31 mouse cellular contexts compared by ENCODE assay signal in genomic region chr19:10455437-10455806, GRCm38 (mm10). TPM values are rescaled to one million over a fixed set of nuclear protein-coding genes. Genes with fewer than 3 reads are reported as not detected.
DNase-seq lines count a peak whose midpoint lies in the region; ATAC-seq and TF ChIP-seq lines count a peak whose summit lies in the region.
"Had no signal": no experiment of that assay in that cellular context is flagged by ENCODE, and none has a peak within 500 bp of the region (broad histone marks: within the 10 kb centered on the region; RNA-seq: fewer than 3 reads in every experiment).

No protein-coding gene starts in this region.

- 0 out of 2 replicates have a peak overlapping the region, but pooled peaks have one; percentile 25 for H3K4me2 ChIP-seq in hindbrain, postnatal 0 days (ENCODE audit: low read depth, low read length)
- peak overlapping the region; percentile 76 for H3K4me2 ChIP-seq in midbrain, postnatal 0 days (ENCODE audit: low read depth, low read length, poor library complexity, severe bottlenecking)
- H3K4me2 ChIP-seq in stomach, embryonic 16.5 days (ENCODE audit: low read depth, low read length): no peak overlapping the region
- H3K4me2 ChIP-seq: embryonic facial prominence, embryonic 12.5 days; heart, embryonic 13.5 days; liver, embryonic 11.5 days; lung, embryonic 15.5 days had no signal

- H3K9me3 ChIP-seq in heart, embryonic 10.5 days: no peaks in the 10 kb centered on the region
- no peaks in the 10 kb centered on the region for H3K9me3 ChIP-seq in hindbrain, postnatal 0 days (ENCODE audit: low read length)
- H3K9me3 ChIP-seq in hindbrain, embryonic 10.5 days: no peaks in the 10 kb centered on the region
- H3K9me3 ChIP-seq in midbrain, postnatal 0 days (ENCODE audit: low read length): no peaks in the 10 kb centered on the region
- H3K9me3 ChIP-seq in midbrain, embryonic 10.5 days (replicated peaks): no peaks in the 10 kb centered on the region
- no peaks in the 10 kb centered on the region for H3K9me3 ChIP-seq in stomach, embryonic 16.5 days (replicated peaks; ENCODE audit: control insufficient read depth, low read length)
- H3K9me3 ChIP-seq: embryonic facial prominence, embryonic 12.5 days; heart, embryonic 13.5 days; kidney, embryonic 15.5 days; limb, embryonic 13.5 days; lung, embryonic 15.5 days; midbrain, embryonic 12.5 days; neural tube, embryonic 12.5 days; stomach, embryonic 15.5 days had no signal

- no peaks in the 10 kb centered on the region for H3K36me3 ChIP-seq in heart, embryonic 10.5 days
- H3K36me3 ChIP-seq in hindbrain, postnatal 0 days (ENCODE audit: insufficient read depth, low read length): no peaks in the 10 kb centered on the region
- no peaks in the 10 kb centered on the region for H3K36me3 ChIP-seq in hindbrain, embryonic 10.5 days
- H3K36me3 ChIP-seq in midbrain, postnatal 0 days (ENCODE audit: insufficient read depth, low read length): no peaks in the 10 kb centered on the region
- H3K36me3 ChIP-seq in midbrain, embryonic 10.5 days: no peaks in the 10 kb centered on the region
- no peaks in the 10 kb centered on the region for H3K36me3 ChIP-seq in stomach, embryonic 16.5 days (ENCODE audit: control insufficient read depth, insufficient read depth, low read length)
- H3K36me3 ChIP-seq: embryonic facial prominence, embryonic 12.5 days; G1E; heart, embryonic 13.5 days; kidney, embryonic 15.5 days; limb, embryonic 13.5 days; lung, embryonic 15.5 days; midbrain, embryonic 12.5 days; neural tube, embryonic 12.5 days; stomach, embryonic 15.5 days had no signal

- peak; percentile 46 to 68 for DNase-seq in heart, postnatal 10 days
- DNase-seq in heart, embryonic 10.5 days (ENCODE audit: low spot score): no peak
- no peak for DNase-seq in hindbrain, postnatal 0 days (ENCODE audit: low spot score)
- no peak for DNase-seq in hindbrain, embryonic 10.5 days (ENCODE audit: low spot score)
- no peak for DNase-seq in midbrain, postnatal 0 days (ENCODE audit: low spot score)
- DNase-seq in midbrain, embryonic 10.5 days (ENCODE audit: low spot score): no peak
- DNase-seq: adrenal gland, adult 8-10 months; cerebellum, adult 2 months; cerebellum, postnatal 25 days; embryo, embryonic 11 days; gastrocnemius, postnatal 14 days; heart, postnatal 14 days; kidney, adult 18-20 months; kidney, postnatal 25 days; right cerebral cortex, postnatal 25 days; thymus, postnatal 4 days had no signal

- H3K27ac ChIP-seq in heart, embryonic 10.5 days: no peak overlapping the region
- no peak overlapping the region for H3K27ac ChIP-seq in hindbrain, postnatal 0 days
- no peak overlapping the region for H3K27ac ChIP-seq in hindbrain, embryonic 10.5 days
- no peak overlapping the region for H3K27ac ChIP-seq in midbrain, postnatal 0 days (ENCODE audit: low read depth, low read length)
- H3K27ac ChIP-seq in midbrain, embryonic 10.5 days (replicated peaks): no peak overlapping the region
- H3K27ac ChIP-seq in stomach, embryonic 16.5 days (ENCODE audit: low read length): no peak overlapping the region
- H3K27ac ChIP-seq: embryonic facial prominence, embryonic 12.5 days; heart, embryonic 13.5 days; kidney, embryonic 15.5 days; limb, embryonic 13.5 days; lung, embryonic 15.5 days; midbrain, embryonic 12.5 days; neural tube, embryonic 12.5 days; stomach, embryonic 15.5 days had no signal

- intact Hi-C loops in heart, postnatal 10 days (cut with DNase I): no loop called here

- TF ChIP-seq CTCF in hindbrain, postnatal 0 days (IDR thresholded peaks at IDR 0.05; ENCODE audit: low read depth): no peak
- no peak for TF ChIP-seq CTCF in midbrain, postnatal 0 days (IDR thresholded peaks at IDR 0.05)

- H3K4me1 ChIP-seq in heart, embryonic 10.5 days: peaks cover 19% of the 10 kb centered on the region
- H3K4me1 ChIP-seq in hindbrain, postnatal 0 days (ENCODE audit: insufficient read depth, low read length): peaks cover 3% of the 10 kb centered on the region; the same call in 1 of the 2 replicates
- peaks cover 57% of the 10 kb centered on the region for H3K4me1 ChIP-seq in hindbrain, embryonic 10.5 days (replicated peaks)
- H3K4me1 ChIP-seq in midbrain, postnatal 0 days (ENCODE audit: insufficient read depth, low read length): peaks cover 5% of the 10 kb centered on the region; the same call in 1 of the 2 replicates
- H3K4me1 ChIP-seq in midbrain, embryonic 10.5 days: peaks cover 75% of the 10 kb centered on the region
- peaks cover 13% of the 10 kb centered on the region for H3K4me1 ChIP-seq in stomach, embryonic 16.5 days (ENCODE audit: control insufficient read depth, insufficient read depth, low read length)

- H3K9ac ChIP-seq in hindbrain, postnatal 0 days (replicated peaks; ENCODE audit: low read length): no peak overlapping the region
- no peak overlapping the region for H3K9ac ChIP-seq in midbrain, postnatal 0 days (replicated peaks; ENCODE audit: low read length, poor library complexity, severe bottlenecking)
- H3K9ac ChIP-seq in stomach, embryonic 16.5 days (ENCODE audit: low read length): 0 out of 2 replicates have a peak overlapping the region, but pooled peaks have one; percentile 35
- H3K9ac ChIP-seq: embryonic facial prominence, embryonic 12.5 days; heart, embryonic 13.5 days; kidney, embryonic 15.5 days; lung, embryonic 15.5 days; midbrain, embryonic 12.5 days; neural tube, embryonic 12.5 days; stomach, embryonic 15.5 days had no signal

- 63% methylated on average over 3 of the region's 3 CpGs for WGBS in heart, embryonic 10.5 days
- 78% methylated on average over 3 of the region's 3 CpGs for WGBS in hindbrain, postnatal 0 days
- WGBS in hindbrain, embryonic 10.5 days: 69% methylated on average over 3 of the region's 3 CpGs
- 73% methylated on average over 3 of the region's 3 CpGs for WGBS in midbrain, postnatal 0 days
- 74% methylated on average over 3 of the region's 3 CpGs for WGBS in midbrain, embryonic 10.5 days
- WGBS in stomach, embryonic 16.5 days: 62% methylated on average over 3 of the region's 3 CpGs

- H3K27me3 ChIP-seq in heart, embryonic 10.5 days (ENCODE audit: insufficient read depth, poor library complexity, severe bottlenecking): peaks cover 100% of the 10 kb centered on the region
- peaks cover 11% of the 10 kb centered on the region; the same call in 1 of the 2 replicates for H3K27me3 ChIP-seq in hindbrain, postnatal 0 days (ENCODE audit: insufficient read depth, low read length)
- H3K27me3 ChIP-seq in hindbrain, embryonic 10.5 days (ENCODE audit: insufficient read depth, poor library complexity, severe bottlenecking): peaks cover 90% of the 10 kb centered on the region
- peaks cover 30% of the 10 kb centered on the region for H3K27me3 ChIP-seq in midbrain, postnatal 0 days (ENCODE audit: insufficient read depth, low read length)
- peaks cover 90% of the 10 kb centered on the region for H3K27me3 ChIP-seq in midbrain, embryonic 10.5 days (ENCODE audit: low read depth, poor library complexity, severe bottlenecking)
- peaks cover 60% of the 10 kb centered on the region for H3K27me3 ChIP-seq in stomach, embryonic 16.5 days (ENCODE audit: control insufficient read depth, insufficient read depth, low read length)

- ATAC-seq in hindbrain, postnatal 0 days: no peak
- ATAC-seq in midbrain, postnatal 0 days (ENCODE audit: low FRiP score): no peak
- no peak for ATAC-seq in stomach, embryonic 16.5 days (ENCODE audit: insufficient read depth, low FRiP score)
- ATAC-seq: forebrain, embryonic 14.5 days had no signal

- no peak overlapping the region for H3K4me3 ChIP-seq in heart, embryonic 10.5 days
- H3K4me3 ChIP-seq in hindbrain, postnatal 0 days (ENCODE audit: low read length): no peak overlapping the region
- no peak overlapping the region for H3K4me3 ChIP-seq in hindbrain, embryonic 10.5 days
- no peak overlapping the region for H3K4me3 ChIP-seq in midbrain, postnatal 0 days (ENCODE audit: low read depth, low read length)
- no peak overlapping the region for H3K4me3 ChIP-seq in midbrain, embryonic 10.5 days
- H3K4me3 ChIP-seq in stomach, embryonic 16.5 days (replicated peaks; ENCODE audit: low read length): no peak overlapping the region
- H3K4me3 ChIP-seq: embryonic facial prominence, embryonic 12.5 days; heart, embryonic 13.5 days; lung, embryonic 15.5 days; stomach, embryonic 15.5 days had no signal

RNA-seq across cellular contexts. Expression of gene Lrrc10b, which starts 1.9 kb away (rescaled TPM):
- 1 to 10 TPM; 2.2 to 7.3 TPM for total RNA-seq in heart, postnatal 10 days (2021)
- polyA plus RNA-seq in heart, embryonic 10.5 days (2016; fragmentation: Nextera tagmentation; extraction: Ambion mirVana): 0.06 and 0.18 TPM in 2 replicates
- 6.5 and 6.8 TPM in 2 replicates for total RNA-seq in hindbrain, postnatal 0 days (2014; rRNA removed)
- 2.0 and 2.1 TPM in 2 replicates for polyA plus RNA-seq in hindbrain, postnatal 0 days (2015; fragmentation: Nextera tagmentation; extraction: Ambion mirVana)
- 1.9 and 2.0 TPM in 2 replicates for polyA plus RNA-seq in hindbrain, embryonic 10.5 days (2016; fragmentation: Nextera tagmentation; extraction: Ambion mirVana)
- 6.2 and 8.7 TPM in 2 replicates for total RNA-seq in midbrain, postnatal 0 days (2014; rRNA removed)
- polyA plus RNA-seq in midbrain, postnatal 0 days (2015; fragmentation: Nextera tagmentation; extraction: Ambion mirVana): 2.2 and 2.3 TPM in 2 replicates
- polyA plus RNA-seq in midbrain, embryonic 10.5 days (2016; fragmentation: Nextera tagmentation; extraction: Ambion mirVana): 0.70 and 1.4 TPM in 2 replicates
- polyA plus RNA-seq in stomach, embryonic 16.5 days (2015; fragmentation: Nextera tagmentation; extraction: Ambion mirVana): 0.32 and 0.41 TPM in 2 replicates
- total RNA-seq: G1E; granulocyte monocyte progenitor cell, adult 5-6 weeks; megakaryocyte progenitor cell, adult 5-6 weeks had no signal
- polyA plus RNA-seq: G1E; liver, embryonic 11.5 days; liver, embryonic 16.5 days had no signal

RNA-seq across cellular contexts. Expression of gene Ppp1r32, which starts 27.3 kb away (rescaled TPM):
- under 1 TPM; 0.40 to 0.93 TPM for total RNA-seq in heart, postnatal 10 days (2021)
- not detected in 2 replicates for polyA plus RNA-seq in heart, embryonic 10.5 days (2016; fragmentation: Nextera tagmentation; extraction: Ambion mirVana)
- total RNA-seq in hindbrain, postnatal 0 days (2014; rRNA removed): 4.0 and 5.4 TPM in 2 replicates
- 2.3 and 2.9 TPM in 2 replicates for polyA plus RNA-seq in hindbrain, postnatal 0 days (2015; fragmentation: Nextera tagmentation; extraction: Ambion mirVana)
- 0.70 and 2.7 TPM in 2 replicates for polyA plus RNA-seq in hindbrain, embryonic 10.5 days (2016; fragmentation: Nextera tagmentation; extraction: Ambion mirVana)
- 4.9 and 7.8 TPM in 2 replicates for total RNA-seq in midbrain, postnatal 0 days (2014; rRNA removed)
- polyA plus RNA-seq in midbrain, postnatal 0 days (2015; fragmentation: Nextera tagmentation; extraction: Ambion mirVana): 5.0 and 5.3 TPM in 2 replicates
- 0.39 and 0.47 TPM in 2 replicates for polyA plus RNA-seq in midbrain, embryonic 10.5 days (2016; fragmentation: Nextera tagmentation; extraction: Ambion mirVana)
- 0.31 TPM in 1 of 2 replicates, not detected in the other for polyA plus RNA-seq in stomach, embryonic 16.5 days (2015; fragmentation: Nextera tagmentation; extraction: Ambion mirVana)
- total RNA-seq: megakaryocyte progenitor cell, adult 5-6 weeks had no signal
- polyA plus RNA-seq: kidney, embryonic 15.5 days; limb, embryonic 13.5 days; liver, embryonic 16.5 days; neural tube, embryonic 12.5 days had no signal

Comparison
In these comparisons a context has a peak if more than half of its experiments do, and no peak if none do; other contexts are left out.
1. DNase-seq: peak in heart, postnatal 10 days (2 of 2); none in heart, embryonic 10.5 days (single experiment), hindbrain, postnatal 0 days (single experiment), hindbrain, embryonic 10.5 days (single experiment), midbrain, postnatal 0 days (single experiment) and midbrain, embryonic 10.5 days (single experiment).